Mouse (Mus musculus) kidney, adult 2 months (tissue): ENCODE results near the gene Cdc20.

ENCODE experiments used
- CTCF ChIP-seq: fragments of 200-500 bp; conservative IDR thresholded peaks from 2 replicates; pipeline ENCODE4 v1.5.1; 2011; ENCODE audit warnings: low read depth, mild to moderate bottlenecking, control low read depth, low read length, moderate library complexity, mixed read lengths; ENCODE audit not compliant: insufficient read depth, insufficient read length
- POLR2A ChIP-seq: fragments of 200-500 bp; IDR thresholded peaks from one replicate; pipeline ENCODE4 v1.6.1; 2011; ENCODE audit warnings: low read depth, low read length, control low read depth

GRCm38 (mm10) chr4:118436820-118437603 is at the start of gene Cdc20:
- TF ChIP-seq CTCF (no peak), POLR2A (peak; percentile 12)
